Mouse (Mus musculus): ENCODE data around the gene Prkag1. TPM values are rescaled to one million over a fixed set of nuclear protein-coding genes. Genes with fewer than 3 reads are reported as not detected.

Prkag1 gene
- total and polyA plus RNA-seq, 2 experiments from 2014 or later, result 45.1 to 50.6 TPM

DNA sequence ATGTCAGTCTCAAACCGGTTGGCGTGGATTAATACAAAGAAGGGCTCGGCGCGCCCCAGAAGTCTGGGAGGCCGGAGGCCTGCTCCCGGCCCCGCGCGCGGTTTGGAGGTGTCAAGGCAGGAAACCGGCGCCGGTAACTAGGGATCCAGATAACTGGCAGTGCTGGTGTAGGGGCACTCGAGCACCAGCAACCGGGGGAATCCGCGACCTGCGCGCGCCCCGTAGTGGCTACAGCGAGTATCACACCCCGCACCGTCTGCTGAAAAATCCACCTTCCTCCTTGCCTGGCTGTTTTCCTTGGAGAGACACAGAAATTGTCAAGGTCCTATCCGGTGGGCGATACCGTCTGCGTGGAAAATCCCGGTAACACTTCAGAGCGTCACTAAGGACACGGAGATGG, 27.3 kb downstream of the Prkag1 start:
- Histone ChIP-seq H3K4me2 (ENCODE audit: low read depth, low read length, poor library complexity, severe bottlenecking) (peak overlapping the region; percentile 38), H3K27me3 (ENCODE audit: insufficient read depth, low read length) (peaks cover 79% of the 10 kb centered on the region), H3K4me3 (ENCODE audit: low read depth, low read length) (peak overlapping the region; percentile 16; the same call in 1 of the 2 replicates), H3K4me1 (ENCODE audit: insufficient read depth, low read length) (peaks cover 18% of the 10 kb centered on the region), H3K9ac (replicated peaks; ENCODE audit: low read length, poor library complexity, severe bottlenecking) (no peak overlapping the region), H3K27ac (ENCODE audit: low read depth, low read length) (no peak overlapping the region), H3K9me3 (ENCODE audit: low read length) (no peaks in the 10 kb centered on the region), H3K36me3 (ENCODE audit: insufficient read depth, low read length) (no peaks in the 10 kb centered on the region)
- 1% methylated on average over 32 of the region's 32 CpGs for WGBS
- DNase-seq (ENCODE audit: low spot score) (peak; percentile 81), ATAC-seq (ENCODE audit: low FRiP score) (no peak)
- peak; percentile 85 for TF ChIP-seq CTCF (IDR thresholded peaks at IDR 0.05)

DNA sequence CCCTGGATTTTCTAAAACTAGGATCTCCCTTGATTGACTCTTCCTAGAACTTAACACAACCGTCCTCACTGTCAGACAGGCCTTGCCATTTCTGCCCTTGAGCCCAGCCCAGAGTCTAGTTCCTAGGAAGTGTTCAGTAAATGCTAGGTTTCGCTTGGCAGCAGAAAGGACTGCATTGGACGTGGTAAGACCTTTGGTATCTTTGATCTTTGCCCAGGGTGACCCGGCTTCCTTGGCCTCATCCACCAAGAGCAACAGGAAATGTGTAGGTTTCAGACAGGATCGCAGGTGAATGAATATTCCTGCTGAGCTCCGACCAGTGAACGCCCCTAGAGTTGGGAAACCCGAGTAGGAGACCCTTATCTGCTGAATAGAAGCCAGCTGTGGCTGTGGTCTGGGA, 28.4 kb downstream of the Prkag1 start:
- TF ChIP-seq CTCF (IDR thresholded peaks at IDR 0.05), result no peak
- Histone ChIP-seq H3K4me1 (ENCODE audit: insufficient read depth, low read length) (peaks cover 12% of the 10 kb centered on the region), H3K4me3 (ENCODE audit: low read depth, low read length) (no peak overlapping the region), H3K27ac (ENCODE audit: low read depth, low read length) (no peak overlapping the region), H3K36me3 (ENCODE audit: insufficient read depth, low read length) (no peaks in the 10 kb centered on the region), H3K4me2 (ENCODE audit: low read depth, low read length, poor library complexity, severe bottlenecking) (no peak overlapping the region), H3K9ac (replicated peaks; ENCODE audit: low read length, poor library complexity, severe bottlenecking) (no peak overlapping the region), H3K27me3 (ENCODE audit: insufficient read depth, low read length) (peaks cover 80% of the 10 kb centered on the region), H3K9me3 (ENCODE audit: low read length) (no peaks in the 10 kb centered on the region)
- 14% methylated on average over 8 of the region's 8 CpGs for WGBS
- ATAC-seq (ENCODE audit: low FRiP score) (no peak), DNase-seq (ENCODE audit: low spot score) (no peak)

DNA sequence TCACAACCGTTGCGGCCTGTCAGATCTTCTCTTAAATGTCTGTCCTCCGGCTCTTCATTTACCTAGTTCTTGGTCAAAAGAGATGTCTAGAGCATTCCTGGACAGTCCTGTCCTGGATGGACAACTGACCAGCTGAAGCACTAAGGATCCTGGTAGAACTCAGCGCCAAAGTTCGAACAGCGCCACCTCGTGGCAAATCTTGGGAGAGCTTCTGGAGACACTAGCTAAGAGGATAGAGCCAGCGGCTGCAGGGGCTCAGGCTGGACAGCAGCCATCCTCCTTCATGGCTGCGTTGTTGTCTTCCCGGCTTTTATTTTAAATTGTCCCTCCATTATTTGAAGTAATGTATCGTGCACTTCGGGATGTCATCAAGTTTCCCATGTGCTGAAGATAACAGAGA, 31.9 kb downstream of the Prkag1 start:
- peak; percentile 90 for DNase-seq (ENCODE audit: low spot score)
- H3K9ac ChIP-seq (replicated peaks; ENCODE audit: low read length, poor library complexity, severe bottlenecking), result no peak overlapping the region
- H3K27me3 ChIP-seq (ENCODE audit: insufficient read depth, low read length), result peaks cover 80% of the 10 kb centered on the region
- H3K36me3 ChIP-seq (ENCODE audit: insufficient read depth, low read length), result no peaks in the 10 kb centered on the region
- H3K9me3 ChIP-seq (ENCODE audit: low read length), result no peaks in the 10 kb centered on the region
- TF ChIP-seq CTCF (IDR thresholded peaks at IDR 0.05), result peak; percentile 84
- H3K27ac ChIP-seq (ENCODE audit: low read depth, low read length), result no peak overlapping the region
- H3K4me1 ChIP-seq (ENCODE audit: insufficient read depth, low read length), result no peaks in the 10 kb centered on the region
- H3K4me3 ChIP-seq (ENCODE audit: low read depth, low read length), result no peak overlapping the region
- 7% methylated on average over 12 of the region's 12 CpGs for WGBS
- no peak for ATAC-seq (ENCODE audit: low FRiP score)
- H3K4me2 ChIP-seq (ENCODE audit: low read depth, low read length, poor library complexity, severe bottlenecking), result no peak overlapping the region

DNA sequence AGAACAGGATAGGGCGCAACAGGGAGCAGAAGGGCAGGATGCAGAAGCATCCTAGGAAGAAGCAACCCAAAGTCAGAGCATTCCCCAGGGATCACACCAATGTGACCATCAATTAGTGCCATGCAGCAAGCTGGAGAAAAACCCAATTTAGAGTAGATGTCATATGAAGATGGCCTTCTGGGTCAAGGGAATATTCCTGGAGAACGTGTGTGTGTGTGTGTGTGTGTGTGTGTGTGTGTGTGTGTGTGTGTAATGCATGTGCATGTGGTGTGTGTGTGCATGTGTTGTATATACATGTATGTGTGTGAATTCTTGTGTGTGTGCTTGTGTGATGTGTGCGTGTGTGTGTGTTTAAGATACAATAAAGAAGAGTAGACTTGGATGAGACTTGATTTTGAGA, 32.4 kb downstream of the Prkag1 start:
- Histone ChIP-seq H3K9me3 (ENCODE audit: low read length) (no peaks in the 10 kb centered on the region), H3K4me3 (ENCODE audit: low read depth, low read length) (no peak overlapping the region), H3K36me3 (ENCODE audit: insufficient read depth, low read length) (no peaks in the 10 kb centered on the region), H3K27ac (ENCODE audit: low read depth, low read length) (no peak overlapping the region), H3K9ac (replicated peaks; ENCODE audit: low read length, poor library complexity, severe bottlenecking) (no peak overlapping the region), H3K4me2 (ENCODE audit: low read depth, low read length, poor library complexity, severe bottlenecking) (no peak overlapping the region), H3K27me3 (ENCODE audit: insufficient read depth, low read length) (peaks cover 83% of the 10 kb centered on the region), H3K4me1 (ENCODE audit: insufficient read depth, low read length) (no peaks in the 10 kb centered on the region)
- 41% methylated on average over 3 of the region's 3 CpGs for WGBS
- no peak for TF ChIP-seq CTCF (IDR thresholded peaks at IDR 0.05)
- DNase-seq (ENCODE audit: low spot score), result no peak
- ATAC-seq (ENCODE audit: low FRiP score), result no peak

DNA sequence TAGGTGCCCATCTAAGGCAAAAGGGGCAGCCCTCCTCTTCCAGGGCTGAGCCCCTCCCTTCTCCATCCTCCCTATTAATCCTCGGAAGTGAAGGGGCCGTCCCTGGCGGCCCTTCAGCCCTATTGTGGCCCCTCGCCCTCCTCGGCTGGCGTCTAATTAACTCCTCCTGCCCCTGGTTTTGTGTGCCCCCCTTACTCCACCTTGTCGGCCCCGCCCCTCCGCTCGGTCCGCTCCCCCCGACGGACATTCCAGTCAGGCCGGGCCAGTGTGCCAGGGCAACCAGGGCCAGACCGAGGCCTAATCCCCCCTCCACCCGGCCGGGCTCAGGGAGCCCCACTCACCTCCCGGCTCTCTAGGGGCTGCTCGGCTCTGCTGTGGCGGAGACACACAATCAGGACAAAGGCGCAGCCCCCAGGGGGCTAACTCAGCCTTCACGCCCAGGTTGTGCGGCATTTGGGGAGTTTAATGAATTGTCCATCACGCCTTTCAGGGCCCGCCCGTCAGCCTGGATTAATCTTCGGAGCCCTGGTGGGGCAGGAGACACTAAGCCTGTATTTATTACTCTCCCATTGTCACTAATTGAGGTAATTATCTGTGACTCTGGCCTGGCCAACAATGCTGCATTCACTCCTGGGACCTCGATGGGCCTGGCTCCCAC, 33.4 kb downstream of the Prkag1 start:
- DNase-seq (ENCODE audit: low spot score) (peak; percentile 72), ATAC-seq (ENCODE audit: low FRiP score) (peak; percentile 32; the same call in 1 of the 2 replicates)
- no peaks in the 10 kb centered on the region for H3K9me3 ChIP-seq (ENCODE audit: low read length)
- H3K9ac ChIP-seq (replicated peaks; ENCODE audit: low read length, poor library complexity, severe bottlenecking), result no peak overlapping the region
- WGBS, result 3% methylated on average over 28 of the region's 28 CpGs
- no peak overlapping the region for H3K27ac ChIP-seq (ENCODE audit: low read depth, low read length)
- H3K4me2 ChIP-seq (ENCODE audit: low read depth, low read length, poor library complexity, severe bottlenecking), result no peak overlapping the region
- peaks cover 85% of the 10 kb centered on the region for H3K27me3 ChIP-seq (ENCODE audit: insufficient read depth, low read length)
- H3K4me3 ChIP-seq (ENCODE audit: low read depth, low read length), result no peak overlapping the region
- H3K36me3 ChIP-seq (ENCODE audit: insufficient read depth, low read length), result no peaks in the 10 kb centered on the region
- H3K4me1 ChIP-seq (ENCODE audit: insufficient read depth, low read length), result no peaks in the 10 kb centered on the region
- TF ChIP-seq CTCF (IDR thresholded peaks at IDR 0.05), result no peak

DNA sequence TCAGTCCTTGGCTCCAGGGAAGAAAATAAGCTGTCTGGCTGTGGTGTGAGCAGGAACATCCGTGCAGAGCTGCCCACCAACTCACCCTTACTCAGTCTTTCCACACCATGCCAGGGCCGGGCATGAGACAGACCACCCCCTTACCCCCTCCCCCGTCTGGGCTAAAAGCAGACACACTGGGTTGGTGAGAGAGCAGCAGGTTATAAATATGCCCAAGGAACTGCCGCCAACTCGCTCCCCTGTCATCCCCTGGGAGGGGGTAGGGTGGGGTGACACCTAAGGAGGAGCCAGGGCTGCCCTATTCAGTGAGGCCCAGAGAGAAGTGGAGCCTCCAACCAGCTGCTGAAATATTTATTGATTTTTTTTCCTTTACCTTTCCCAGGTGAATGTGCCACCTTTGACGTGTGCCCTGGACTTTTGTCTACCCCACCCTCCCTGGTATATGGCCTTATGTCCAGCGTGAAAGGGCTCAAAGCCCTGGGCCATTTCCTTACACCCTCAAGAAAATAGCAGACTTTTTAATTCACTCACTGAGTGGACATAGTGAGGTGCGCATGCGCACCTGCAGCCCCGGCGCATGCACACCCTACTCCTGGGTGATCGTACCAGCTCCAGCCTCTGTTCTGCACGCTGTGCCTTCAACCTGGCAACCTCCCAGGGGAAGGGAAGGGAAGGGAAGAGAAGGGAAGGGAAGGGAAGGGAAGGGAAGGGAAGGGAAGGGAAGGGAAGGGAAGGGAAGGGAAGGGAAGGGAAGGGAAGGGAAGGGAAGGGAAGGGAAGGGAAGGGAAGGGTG, 34.3 kb downstream of the Prkag1 start:
- H3K36me3 ChIP-seq (ENCODE audit: insufficient read depth, low read length), result no peaks in the 10 kb centered on the region
- WGBS, result 5% methylated on average over 13 of the region's 13 CpGs
- DNase-seq (ENCODE audit: low spot score) (peak; percentile 61), ATAC-seq (ENCODE audit: low FRiP score) (no peak)
- H3K27me3 ChIP-seq (ENCODE audit: insufficient read depth, low read length), result peaks cover 85% of the 10 kb centered on the region
- no peak overlapping the region for H3K9ac ChIP-seq (replicated peaks; ENCODE audit: low read length, poor library complexity, severe bottlenecking)
- no peak for TF ChIP-seq CTCF (IDR thresholded peaks at IDR 0.05)
- H3K4me2 ChIP-seq (ENCODE audit: low read depth, low read length, poor library complexity, severe bottlenecking), result no peak overlapping the region
- no peaks in the 10 kb centered on the region for H3K4me1 ChIP-seq (ENCODE audit: insufficient read depth, low read length)
- H3K9me3 ChIP-seq (ENCODE audit: low read length), result no peaks in the 10 kb centered on the region
- no peak overlapping the region for H3K27ac ChIP-seq (ENCODE audit: low read depth, low read length)
- H3K4me3 ChIP-seq (ENCODE audit: low read depth, low read length), result no peak overlapping the region
